Mouse (Mus musculus) cerebellum, postnatal 14 days (tissue): ENCODE data around the gene Sult6b2.

ENCODE experiments used
- DNase-seq, 2 experiments: peaks; one replicate each; pipeline ENCODE4 v3.0.0; 2021; ENCODE audit warnings: mixed read lengths in 2 of 2

The Sult6b2 gene

DNA sequence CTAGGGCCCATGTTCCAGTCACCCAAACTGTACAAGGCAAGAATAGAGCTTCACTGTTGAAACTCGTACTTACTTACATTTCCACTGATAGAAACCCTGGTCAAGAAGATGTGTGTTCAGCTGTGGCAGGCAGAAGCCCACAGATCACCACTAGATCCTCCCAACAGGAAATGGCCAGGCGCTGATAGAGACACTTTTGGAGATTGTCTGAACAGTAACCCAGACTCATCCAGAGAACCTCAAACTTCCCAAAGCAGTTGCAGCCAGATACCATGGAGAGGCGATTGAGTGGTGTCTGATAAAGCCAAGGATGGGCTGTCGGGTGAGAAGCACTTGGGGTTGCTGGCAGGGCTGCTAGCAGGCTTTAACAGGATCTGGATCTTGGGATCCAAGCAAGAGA, 27.4 kb downstream of the Sult6b2 start:
- no peak for DNase-seq

DNA sequence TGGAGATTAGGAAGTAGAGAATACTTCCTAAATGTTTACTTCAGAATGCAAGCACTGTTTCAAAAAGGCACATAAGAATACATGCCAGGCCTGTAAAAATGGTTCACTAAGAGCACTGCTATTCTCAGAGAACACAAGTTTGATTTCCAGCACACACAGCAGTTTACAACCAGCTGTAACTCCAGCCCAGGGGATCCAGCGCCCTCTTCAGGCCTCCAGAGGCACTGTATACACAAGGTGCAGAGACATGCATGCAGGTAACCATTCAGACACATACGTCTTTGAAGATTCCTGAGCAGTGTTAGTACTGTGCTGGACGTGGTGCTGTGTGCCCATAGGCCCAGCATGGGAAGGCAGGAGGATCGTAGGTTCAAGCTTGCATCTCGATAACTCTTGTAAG, 30.7 kb downstream of the Sult6b2 start:
- DNase-seq: no peak

- DNase-seq: no peak
Observed at GRCm38 (mm10) chr6:142771643-142772042, 32.7 kb downstream of the Sult6b2 start.

GRCm38 (mm10) chr6:142769896-142770295, 34.4 kb downstream of the Sult6b2 start:
- DNase-seq: no peak

- DNase-seq: no peak
Observed at GRCm38 (mm10) chr6:142767305-142767704, 37.0 kb downstream of the Sult6b2 start.

DNA sequence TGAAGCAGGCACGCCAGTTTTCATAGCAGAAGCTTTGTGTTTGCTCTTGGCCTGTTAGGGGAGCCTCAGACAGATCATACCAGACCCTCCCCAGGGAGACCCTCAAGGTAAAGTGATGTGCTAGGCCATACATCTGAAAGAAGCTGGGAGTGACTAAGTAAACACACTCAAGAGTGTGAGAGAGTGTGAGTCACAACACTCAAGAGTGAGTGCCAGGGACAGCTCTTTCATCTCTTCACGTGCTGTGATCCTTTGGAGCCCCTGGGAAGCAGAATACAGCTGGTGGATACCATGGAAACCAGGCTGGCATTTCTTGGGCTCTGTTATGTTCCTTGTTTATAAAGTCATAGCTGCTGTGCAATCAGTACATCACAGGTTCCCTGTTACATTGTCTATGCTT, 39.4 kb downstream of the Sult6b2 start:
- no peak for DNase-seq

DNA sequence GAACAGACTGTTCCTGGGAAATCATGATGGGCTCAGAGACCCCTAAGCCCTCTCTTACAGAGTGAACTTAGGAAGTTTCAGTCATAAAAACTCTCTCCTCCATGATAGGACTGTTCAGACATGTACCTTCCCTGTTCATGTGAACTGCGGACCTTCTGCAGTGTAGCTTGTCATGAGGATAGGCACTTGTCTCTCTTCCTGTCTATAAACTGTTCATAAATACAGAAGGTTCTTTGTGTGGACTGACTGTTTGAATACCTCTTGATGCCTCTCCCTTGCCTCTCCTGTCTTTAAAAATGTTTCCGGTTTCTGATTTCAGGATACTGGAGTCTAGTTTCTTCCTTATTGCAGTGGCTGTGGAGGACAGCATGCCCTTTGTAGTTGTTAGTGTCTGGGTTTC, 44.7 kb downstream of the Sult6b2 start:
- no peak for DNase-seq

GRCm38 (mm10) chr6:142758562-142758961, 45.7 kb downstream of the Sult6b2 start:
- no peak for DNase-seq

DNA sequence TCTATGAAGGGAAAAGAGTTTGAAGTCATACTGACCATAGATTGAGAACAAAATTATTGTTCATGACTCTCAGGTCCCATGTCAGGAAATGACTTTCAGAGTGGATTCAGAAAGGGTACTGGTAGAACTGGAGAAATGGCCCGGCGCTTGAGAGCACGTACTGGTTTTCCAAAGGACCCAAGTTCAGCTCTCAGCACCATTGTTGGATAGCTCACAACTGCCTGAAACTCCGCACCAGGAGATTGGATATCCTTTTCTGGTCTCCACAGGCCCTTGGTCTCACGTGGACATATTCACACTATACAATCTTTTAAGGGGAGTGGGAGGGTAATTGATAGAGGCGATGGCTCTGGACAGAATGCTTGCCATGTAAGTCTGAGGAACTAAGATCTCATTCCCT, 46.3 kb downstream of the Sult6b2 start:
- no peak for DNase-seq

GRCm38 (mm10) chr6:142757334-142757965, 46.9 kb downstream of the Sult6b2 start:
- DNase-seq: no peak

DNA sequence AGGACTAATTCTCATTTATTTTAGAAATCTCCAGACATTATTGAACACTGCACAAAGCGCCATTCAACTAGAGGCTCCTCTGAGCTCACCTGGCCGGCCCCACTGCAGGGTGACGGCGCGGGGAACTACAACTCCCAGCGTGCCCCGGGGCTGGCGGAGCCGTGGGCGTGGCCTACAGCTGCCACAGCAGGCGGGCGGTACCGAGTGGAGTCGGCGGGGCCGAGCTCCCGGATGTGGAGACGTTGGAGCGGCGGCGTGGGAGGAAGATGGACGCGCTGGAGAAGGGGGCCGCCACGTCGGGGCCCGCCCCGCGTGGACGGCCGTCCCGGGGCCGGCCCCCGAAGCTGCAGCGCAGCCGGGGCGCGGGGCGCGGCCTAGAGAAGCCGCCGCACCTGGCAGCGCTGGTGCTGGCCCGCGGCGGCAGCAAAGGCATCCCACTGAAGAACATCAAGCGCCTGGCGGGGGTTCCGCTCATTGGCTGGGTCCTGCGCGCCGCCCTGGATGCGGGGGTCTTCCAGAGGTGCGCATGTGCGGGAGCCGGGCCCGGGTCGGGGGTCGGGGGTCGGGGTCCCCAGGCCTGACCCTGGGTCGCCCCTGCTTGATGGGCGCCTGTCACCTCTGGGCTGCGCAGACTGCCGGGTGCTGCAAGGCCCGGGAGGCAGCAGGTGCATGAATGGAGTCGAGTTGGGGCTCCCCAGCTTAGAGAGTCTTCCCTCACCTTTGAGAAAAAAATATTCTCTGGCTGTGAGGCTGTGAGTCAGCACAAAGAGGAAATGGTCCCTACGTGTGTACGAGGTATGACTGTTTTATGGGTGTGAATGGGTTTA, 47.6 kb downstream of the Sult6b2 start, which contains the start of gene Cmas:
Gene Cmas, plus strand, starts transcription at position 180 of the 827 bp plus-strand sequence.
- DNase-seq: peak; percentile 95 to 96

GRCm38 (mm10) chr6:142752331-142753246, 51.7 kb downstream of the Sult6b2 start:
- no peak for DNase-seq

- DNase-seq: no peak
Observed at GRCm38 (mm10) chr6:142751365-142751764, 52.9 kb downstream of the Sult6b2 start.

GRCm38 (mm10) chr6:142748057-142748708, 56.1 kb downstream of the Sult6b2 start:
- DNase-seq: no peak

GRCm38 (mm10) chr6:142747165-142747564, 57.1 kb downstream of the Sult6b2 start:
- DNase-seq: no peak

DNA sequence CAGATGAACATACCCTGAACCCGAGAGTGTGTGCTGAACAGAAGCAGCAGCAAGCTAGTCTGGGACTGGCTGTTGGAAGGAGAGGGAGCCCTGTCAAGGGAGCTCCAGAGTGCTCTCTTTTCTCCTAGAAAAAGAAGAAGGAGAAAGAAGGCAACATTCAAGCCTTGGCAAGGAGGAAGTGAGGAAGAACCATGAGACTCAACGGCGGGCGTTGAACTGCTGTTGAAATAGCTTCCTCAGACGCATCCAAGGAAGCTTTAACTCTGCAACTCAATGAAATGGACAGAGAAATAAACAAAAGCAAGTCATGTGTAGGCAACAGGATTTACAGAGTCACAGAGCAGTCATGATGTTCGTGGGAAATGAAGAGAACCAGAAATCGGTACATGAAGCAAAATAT, 57.5 kb downstream of the Sult6b2 start:
- no peak for DNase-seq

DNA sequence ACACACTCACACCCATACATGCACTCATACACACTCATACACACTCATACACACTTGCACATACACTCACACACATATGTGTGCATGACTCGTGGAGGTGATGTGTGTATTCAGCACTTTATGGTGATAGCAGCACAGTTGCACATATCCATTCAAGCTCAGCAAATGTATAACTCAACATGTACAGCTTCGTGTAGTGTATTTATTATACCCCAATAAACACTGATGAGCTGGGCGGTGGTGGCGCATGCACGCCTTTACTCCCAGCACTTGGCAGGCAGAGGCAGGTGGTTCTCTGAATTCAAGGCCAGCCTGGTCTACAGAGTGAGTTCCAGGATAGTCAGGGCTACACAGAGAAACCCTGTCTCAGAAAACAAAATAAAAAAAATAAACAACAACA, 58.8 kb downstream of the Sult6b2 start:
- DNase-seq: no peak

DNA sequence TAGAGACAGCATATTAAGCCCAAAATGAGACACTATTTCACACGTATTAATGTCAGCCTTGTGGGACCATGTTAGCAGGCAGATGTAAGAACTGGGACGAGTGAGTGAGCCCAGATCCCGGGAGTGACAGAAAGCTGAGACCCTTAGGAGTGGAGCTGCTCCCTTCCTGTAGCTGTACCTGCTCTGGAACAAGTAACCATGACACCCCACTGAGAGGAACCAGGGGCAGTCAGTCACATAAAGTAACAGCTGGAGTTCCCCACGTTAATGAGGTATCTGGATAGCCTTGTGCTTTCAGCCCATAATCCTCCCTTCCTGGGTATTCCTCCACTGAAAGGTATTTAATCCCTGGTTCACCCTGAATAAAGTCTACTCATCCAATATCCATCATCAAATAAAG, 61.1 kb downstream of the Sult6b2 start:
- no peak for DNase-seq

DNA sequence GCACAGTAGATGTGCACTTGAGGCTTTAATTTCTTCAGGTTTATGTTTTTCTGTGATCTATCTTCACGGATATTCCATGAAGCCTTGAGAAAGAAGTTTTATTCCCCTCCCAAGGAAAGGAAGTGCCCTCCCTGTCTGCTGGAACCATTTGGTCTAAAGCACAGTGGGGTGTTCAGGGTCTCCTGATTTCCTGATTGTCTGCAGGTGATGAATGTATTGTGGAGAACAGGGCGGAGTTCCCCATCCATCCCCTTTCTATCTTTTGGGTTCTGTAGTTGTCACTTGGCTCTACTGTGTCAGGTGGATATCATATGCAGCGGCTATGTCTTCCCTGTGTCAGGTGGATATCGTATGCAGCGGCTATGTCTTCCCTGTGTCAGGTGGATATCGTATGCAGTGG, 62.5 kb downstream of the Sult6b2 start:
- DNase-seq: no peak

GRCm38 (mm10) chr6:142738637-142739036, 65.7 kb downstream of the Sult6b2 start:
- DNase-seq: no peak

- DNase-seq: no peak
Observed at GRCm38 (mm10) chr6:142738225-142738624, 66.1 kb downstream of the Sult6b2 start.

- peak; percentile 53 to 70 for DNase-seq
Observed at GRCm38 (mm10) chr6:142735302-142736005, 68.8 kb downstream of the Sult6b2 start.
